Mouse (Mus musculus) forebrain, embryonic 11.5 days (tissue): ENCODE data around the gene Rassf9. TPM values are rescaled to one million over a fixed set of nuclear protein-coding genes. Genes with fewer than 3 reads are reported as not detected.

Experiments used
- ATAC-seq: fragments of 200-750 bp; cut with Nextera tagmentation; replicated peaks from 2 replicates; pipeline ENCODE4 v1.8.0; 2017; ENCODE audit warnings: moderate TSS enrichment; ENCODE audit not compliant: low FRiP score
- DNase-seq: peaks from one replicate; pipeline ENCODE4 v3.0.0-alpha.2; 2017; ENCODE audit warnings: low spot score
- H3K27ac ChIP-seq: fragments of 300-500 bp; sonication (generic); 2 replicates; pipeline ENCODE4 v1.5.1; 2014; ENCODE audit warnings: low read depth, low read length
- H3K27me3 ChIP-seq: fragments of 300-500 bp; sonication (generic); 2 replicates; pipeline ENCODE4 v1.6.1; 2014; ENCODE audit warnings: mild to moderate bottlenecking, low read length, mixed read lengths; ENCODE audit not compliant: control insufficient read depth, insufficient read depth
- H3K36me3 ChIP-seq: fragments of 300-500 bp; sonication (generic); 2 replicates; pipeline ENCODE4 v1.6.1; 2014; ENCODE audit warnings: mild to moderate bottlenecking, low read length, moderate library complexity, mixed read lengths; ENCODE audit not compliant: control insufficient read depth, insufficient read depth
- H3K4me1 ChIP-seq: fragments of 300-500 bp; sonication (generic); replicated peaks from 2 replicates; pipeline ENCODE4 v1.6.1; 2014; ENCODE audit warnings: low read length, mixed read lengths; ENCODE audit not compliant: control insufficient read depth, insufficient read depth
- H3K4me2 ChIP-seq: fragments of 300-500 bp; sonication (generic); 2 replicates; pipeline ENCODE4 v1.6.1; 2014; ENCODE audit warnings: low read depth, mild to moderate bottlenecking, low read length, moderate library complexity, mixed read lengths; ENCODE audit not compliant: severe bottlenecking
- H3K4me3 ChIP-seq: fragments of 300-500 bp; sonication (generic); 2 replicates; pipeline ENCODE4 v1.5.1; 2014; ENCODE audit warnings: low read depth, low read length
- H3K9ac ChIP-seq: fragments of 300-500 bp; sonication (generic); 2 replicates; pipeline ENCODE4 v1.6.1; 2014; ENCODE audit warnings: low read length
- H3K9me3 ChIP-seq: fragments of 300-500 bp; sonication (generic); 2 replicates; pipeline ENCODE4 v1.6.1; 2016; ENCODE audit warnings: low read length, mixed read lengths; ENCODE audit not compliant: control insufficient read depth
- WGBS: fragments of 180-500 bp; shearing (Covaris S2); extraction: QIAGEN DNeasy Blood & Tissue Kit; methylation state at CpG from one replicate; pipeline ENCODE4 v1.1.7; 2014; 5-methylcytosine and 5-hydroxymethylcytosine counted together
- polyA plus RNA-seq: library from polyadenylated mRNA; unstranded; fragments of >200 nt; fragmentation: Nextera tagmentation; extraction: Ambion mirVana; gene quantifications from 2 replicates; pipeline ENCODE4 v1.2.1, GENCODE M21; 2014

Gene Rassf9
- polyA plus RNA-seq = 0.43 and 0.79 TPM in 2 replicates

DNA sequence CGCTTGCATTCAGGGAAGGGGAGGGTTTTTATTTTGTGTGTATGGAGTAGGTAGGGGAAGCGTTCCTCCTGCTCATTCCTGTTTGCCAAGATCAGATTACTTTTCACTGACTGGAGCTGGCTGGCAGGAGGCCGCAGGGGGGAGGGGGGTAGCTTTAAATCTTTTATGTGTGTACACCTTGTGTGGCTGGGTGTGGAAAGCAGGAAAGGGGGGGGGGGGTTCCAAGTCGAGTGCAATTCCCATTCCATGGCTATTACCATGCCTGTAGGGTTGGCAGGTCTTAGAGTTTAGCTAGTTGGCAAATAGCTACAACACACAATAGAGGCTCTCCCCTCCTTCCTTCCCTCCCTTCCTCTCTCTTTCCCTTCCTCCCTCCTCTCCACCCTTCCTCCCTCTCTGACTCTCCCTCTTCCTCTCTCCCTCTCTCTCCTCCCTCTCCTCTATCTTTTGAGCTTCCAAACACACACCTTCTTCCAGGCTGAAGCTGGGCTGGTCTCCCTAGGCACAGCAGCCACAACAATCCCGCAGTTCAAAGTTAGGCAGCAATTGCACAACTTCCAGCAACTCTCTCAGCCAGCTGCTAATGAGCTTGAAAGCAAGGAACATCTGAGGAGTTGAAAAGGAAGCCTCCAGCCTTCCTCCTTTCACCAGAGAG is at the start of gene Rassf9:
TSS of gene Rassf9 (plus strand) at position 416 of the 655 bp plus-strand sequence.
- H3K4me2 ChIP-seq = no peak within 1 kb of the TSS
- no peak within 1 kb of the TSS for H3K27ac ChIP-seq
- H3K9ac ChIP-seq = no peak within 1 kb of the TSS
- no peak within 1 kb of the TSS for H3K4me3 ChIP-seq
- H3K4me1 ChIP-seq = no peaks in the 10 kb centered on the region
- WGBS = 4% methylated on average over 5 of the region's 5 CpGs
- no peaks in the 10 kb centered on the region for H3K9me3 ChIP-seq
- peak; percentile 75 for ATAC-seq
- H3K36me3 ChIP-seq = no peaks in the 10 kb centered on the region
- H3K27me3 ChIP-seq = no peaks in the 10 kb centered on the region
- peak; percentile 53 for DNase-seq

DNA sequence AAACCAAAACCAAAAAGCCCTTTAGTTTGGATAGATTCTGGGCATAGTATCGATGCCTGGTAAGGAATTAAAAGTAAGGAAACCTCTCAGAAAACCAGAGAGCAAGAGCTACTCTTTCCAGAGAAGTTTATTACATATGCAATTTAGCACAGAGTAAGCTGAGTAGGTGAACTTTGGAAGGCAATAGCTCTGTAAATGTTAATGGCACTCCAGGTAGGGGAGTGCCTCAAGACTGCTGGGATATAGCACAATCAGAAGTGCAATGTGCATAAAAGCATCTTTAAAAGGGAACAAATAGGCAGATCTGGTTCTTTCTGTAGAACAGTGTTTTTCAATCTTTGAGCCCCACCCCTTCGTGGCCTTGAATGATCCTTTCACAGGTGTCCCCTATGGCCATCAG is 42.6 kb upstream of the Rassf9 start:
- ATAC-seq = no peak
- 85% methylated on average over 2 of the region's 2 CpGs for WGBS

DNA sequence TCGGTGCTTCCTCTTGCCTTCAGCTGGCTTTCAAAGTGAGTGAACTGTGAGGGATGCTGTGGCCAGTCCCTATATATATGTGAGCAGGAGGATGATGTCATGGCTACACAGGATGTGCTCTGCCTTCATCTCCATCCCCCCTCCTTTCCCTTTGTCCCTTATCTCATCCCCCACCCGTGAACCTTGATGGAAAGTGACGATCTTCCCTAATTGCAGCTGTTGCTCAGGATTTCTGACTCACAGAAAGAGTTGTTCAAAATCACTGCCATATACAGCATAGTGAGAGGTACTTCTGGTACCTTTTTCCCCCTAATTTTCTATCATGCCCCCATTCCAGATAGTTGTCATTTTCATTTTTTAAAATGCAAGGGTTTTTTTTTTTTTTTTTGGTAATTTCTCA is 21.6 kb upstream of the Rassf9 start, which contains the start of gene Nts:
TSS of gene Nts (minus strand) at position 101 of the 400 bp plus-strand sequence.
- H3K27me3 ChIP-seq = no peaks in the 10 kb centered on the region
- H3K4me1 ChIP-seq = no peaks in the 10 kb centered on the region
- no peaks in the 10 kb centered on the region for H3K9me3 ChIP-seq
- no peak within 1 kb of the TSS for H3K4me2 ChIP-seq
- no peaks in the 10 kb centered on the region for H3K36me3 ChIP-seq
- no peak within 1 kb of the TSS for H3K27ac ChIP-seq
- no peak within 1 kb of the TSS for H3K4me3 ChIP-seq
- no peak; the same call in 1 of the 2 replicates for ATAC-seq
- WGBS = 45% methylated on average over 3 of the region's 3 CpGs
- H3K9ac ChIP-seq = no peak within 1 kb of the TSS
- DNase-seq = no peak

More for the DNA sequence above, 42.6 kb upstream of the Rassf9 start:
- Histone ChIP-seq H3K36me3 (no peaks in the 10 kb centered on the region), H3K27me3 (no peaks in the 10 kb centered on the region), H3K4me2 (no peak overlapping the region), H3K9me3 (no peaks in the 10 kb centered on the region), H3K9ac (no peak overlapping the region), H3K4me1 (no peaks in the 10 kb centered on the region), H3K27ac (no peak overlapping the region), H3K4me3 (no peak overlapping the region)
- no peak for DNase-seq

DNA sequence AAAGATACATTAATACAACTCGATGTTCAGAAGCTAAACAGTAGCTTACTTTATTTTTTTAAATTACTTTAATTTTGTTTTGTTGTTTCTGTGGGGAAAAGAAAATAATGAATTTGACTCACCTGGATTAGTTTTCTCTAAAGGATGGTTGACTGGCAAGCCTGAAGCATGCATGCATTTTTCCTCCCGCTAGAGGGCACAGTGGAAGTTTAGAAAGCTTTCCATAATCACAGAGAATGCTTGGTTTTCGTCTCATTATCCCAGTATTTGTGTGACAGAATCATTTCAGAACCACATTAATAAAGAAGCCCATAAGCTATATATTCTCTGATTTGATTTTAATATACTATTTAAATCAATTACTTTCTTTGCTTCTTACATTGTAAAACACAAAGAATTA is 20.2 kb upstream of the Rassf9 start:
- no peak overlapping the region for H3K4me2 ChIP-seq
- WGBS = 20% methylated on average over 3 of the region's 3 CpGs
- no peaks in the 10 kb centered on the region for H3K9me3 ChIP-seq
- ATAC-seq (0 out of 2 replicates have a peak, but pooled peaks have one; percentile 73), DNase-seq (peak; percentile 63)
- H3K4me1 ChIP-seq = no peaks in the 10 kb centered on the region
- H3K27ac ChIP-seq = no peak overlapping the region
- H3K9ac ChIP-seq = no peak overlapping the region
- no peak overlapping the region for H3K4me3 ChIP-seq
- no peaks in the 10 kb centered on the region for H3K36me3 ChIP-seq
- no peaks in the 10 kb centered on the region for H3K27me3 ChIP-seq

DNA sequence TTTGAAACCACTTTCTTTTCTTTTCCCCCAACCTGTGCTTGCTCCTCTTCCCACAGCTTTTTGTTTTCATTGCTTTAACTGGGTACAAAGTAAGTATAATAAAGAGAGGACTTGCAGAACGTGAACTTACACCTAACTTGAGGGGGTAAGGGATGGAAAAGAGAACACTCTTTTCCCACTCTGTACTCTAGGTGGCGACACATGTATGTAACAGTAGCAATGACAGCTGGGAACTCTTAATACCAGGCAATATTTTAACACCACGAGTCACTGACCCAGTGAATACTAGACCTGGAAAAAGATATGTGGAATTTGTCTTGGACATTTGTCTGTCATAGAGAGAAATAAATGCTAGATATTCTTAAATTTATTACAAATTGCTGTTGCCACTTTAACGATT is 13.3 kb upstream of the Rassf9 start:
- Histone ChIP-seq H3K9me3 (no peaks in the 10 kb centered on the region), H3K9ac (no peak overlapping the region), H3K4me3 (no peak overlapping the region), H3K27me3 (no peaks in the 10 kb centered on the region), H3K4me2 (no peak overlapping the region), H3K36me3 (no peaks in the 10 kb centered on the region), H3K4me1 (no peaks in the 10 kb centered on the region), H3K27ac (no peak overlapping the region)
- 34% methylated on average over 4 of the region's 4 CpGs for WGBS
- ATAC-seq = no peak
- no peak for DNase-seq

DNA sequence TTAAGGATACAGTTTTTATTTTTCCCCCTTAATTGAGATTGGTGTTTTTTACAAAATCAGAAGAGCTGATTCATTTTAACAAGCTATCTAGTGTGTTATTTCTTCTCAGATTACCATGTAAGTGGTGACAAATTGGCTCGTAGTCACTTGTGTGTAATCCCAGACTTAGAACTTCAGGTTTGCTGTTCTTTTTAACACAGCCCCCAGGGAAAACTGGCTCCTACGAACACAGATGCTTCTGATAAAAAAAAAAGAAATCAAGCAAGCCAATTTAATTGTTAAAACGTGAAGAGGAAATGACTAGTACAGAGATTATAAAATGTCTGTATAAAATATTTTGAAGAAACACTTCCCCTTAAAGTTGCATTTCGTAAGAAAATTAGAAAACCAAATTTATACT is 4.6 kb upstream of the Rassf9 start:
- WGBS = 70% methylated on average over 4 of the region's 4 CpGs
- no peak for DNase-seq

DNA sequence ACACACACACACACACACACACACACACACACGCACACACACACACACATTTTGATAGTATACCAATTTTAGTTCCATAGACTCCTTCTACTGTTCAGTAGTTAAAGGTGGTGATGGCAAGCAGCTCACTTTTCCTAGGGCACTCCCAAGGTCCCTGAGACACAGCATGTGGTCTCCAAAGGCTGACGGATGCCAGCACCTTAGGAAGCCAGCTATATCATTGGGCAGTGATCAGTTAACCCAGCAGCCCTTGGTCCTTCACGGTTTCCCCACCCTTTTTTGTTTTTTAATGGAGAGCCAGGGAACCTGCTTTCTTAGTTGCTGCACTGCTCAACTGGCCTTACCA is 588 bp upstream of the Rassf9 start:
- ATAC-seq = no peak; the same call in none of the 2 replicates
- WGBS = 38% methylated on average over 3 of the region's 3 CpGs
- no peak overlapping the region for H3K4me2 ChIP-seq
- H3K4me3 ChIP-seq = no peak overlapping the region
- H3K27me3 ChIP-seq = no peaks in the 10 kb centered on the region
- H3K36me3 ChIP-seq = no peaks in the 10 kb centered on the region
- DNase-seq = peak; percentile 39
- H3K9me3 ChIP-seq = no peaks in the 10 kb centered on the region
- H3K9ac ChIP-seq = no peak overlapping the region
- no peak overlapping the region for H3K27ac ChIP-seq
- no peaks in the 10 kb centered on the region for H3K4me1 ChIP-seq

More for the DNA sequence above, 4.6 kb upstream of the Rassf9 start:
- Histone ChIP-seq H3K9ac (no peak overlapping the region), H3K36me3 (no peaks in the 10 kb centered on the region), H3K9me3 (no peaks in the 10 kb centered on the region), H3K27ac (no peak overlapping the region), H3K4me2 (no peak overlapping the region), H3K4me1 (no peaks in the 10 kb centered on the region), H3K4me3 (no peak overlapping the region), H3K27me3 (no peaks in the 10 kb centered on the region)
- ATAC-seq = no peak

DNA sequence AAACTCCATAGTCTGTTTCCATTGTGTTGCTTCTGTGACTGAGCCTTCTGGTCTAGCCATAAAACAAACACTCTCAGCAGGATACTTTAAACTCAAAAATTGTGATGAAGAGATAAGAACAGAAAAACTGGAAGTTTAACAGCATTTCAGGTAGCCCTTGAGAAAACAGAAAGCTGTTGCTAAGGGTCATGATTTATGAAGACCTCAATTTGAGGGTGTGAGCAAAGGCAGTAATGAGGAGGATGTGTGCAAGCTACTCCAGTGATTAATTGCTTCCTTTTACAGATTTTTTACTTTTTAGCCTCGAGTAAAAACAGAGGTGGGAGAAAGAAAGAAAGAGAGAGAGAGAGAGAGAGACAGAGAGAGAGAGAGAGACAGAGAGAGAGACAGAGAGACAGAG is 2.1 kb downstream of the Rassf9 start:
- 52% methylated on average over 1 of the region's 1 CpGs for WGBS
- H3K9ac ChIP-seq = no peak overlapping the region
- ATAC-seq (no peak), DNase-seq (no peak)
- no peak overlapping the region for H3K4me3 ChIP-seq
- no peaks in the 10 kb centered on the region for H3K9me3 ChIP-seq
- no peaks in the 10 kb centered on the region for H3K4me1 ChIP-seq
- H3K27me3 ChIP-seq = no peaks in the 10 kb centered on the region
- no peaks in the 10 kb centered on the region for H3K36me3 ChIP-seq
- no peak overlapping the region for H3K27ac ChIP-seq
- no peak overlapping the region for H3K4me2 ChIP-seq

DNA sequence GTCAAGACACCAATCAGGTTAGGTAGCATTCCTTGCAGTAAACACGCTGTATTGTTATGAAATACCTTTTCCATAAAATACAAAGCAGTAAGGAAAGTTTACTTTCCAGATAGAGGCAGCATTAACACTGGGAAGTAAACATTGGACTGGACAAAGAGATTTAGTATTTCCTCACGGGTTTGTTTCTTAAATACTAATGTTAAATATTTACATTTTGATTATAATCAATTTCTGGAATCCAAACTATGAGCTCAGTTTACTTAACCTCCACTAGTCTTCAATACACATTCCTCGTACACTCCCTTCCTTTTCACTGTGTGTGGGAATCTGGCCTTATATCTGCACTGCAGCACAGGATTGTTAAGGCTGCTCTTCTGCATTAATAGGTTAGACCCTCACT is 15.9 kb downstream of the Rassf9 start:
- 76% methylated on average over 3 of the region's 3 CpGs for WGBS
- no peak overlapping the region for H3K9ac ChIP-seq
- no peak overlapping the region for H3K27ac ChIP-seq
- DNase-seq = no peak
- H3K4me1 ChIP-seq = no peaks in the 10 kb centered on the region
- H3K4me2 ChIP-seq = no peak overlapping the region
- ATAC-seq = no peak
- no peak overlapping the region for H3K4me3 ChIP-seq
- H3K36me3 ChIP-seq = no peaks in the 10 kb centered on the region
- H3K27me3 ChIP-seq = no peaks in the 10 kb centered on the region
- no peaks in the 10 kb centered on the region for H3K9me3 ChIP-seq
